Mouse (Mus musculus) bone marrow, adult 2 months (tissue): ENCODE measurements at regions not wholly inside any gene's neighbourhood (a gene's known extent, or its start where the extent isn't known, plus 50 kb on each side); places are given as distances from the start of the nearest gene placed in this dataset.

Source experiments
- H3K27ac ChIP-seq: fragments of 200-500 bp; 2 replicates; pipeline ENCODE4 v1.5.1; 2012; ENCODE audit warnings: low read depth, mild to moderate bottlenecking, control low read depth, inconsistent platforms, low read length; ENCODE audit not compliant: control insufficient read depth, poor library complexity, insufficient read depth
- H3K4me1 ChIP-seq: fragments of 200-500 bp; 2 replicates; pipeline ENCODE4 v1.6.1; 2011; ENCODE audit warnings: low read length; ENCODE audit not compliant: control insufficient read depth, insufficient read depth
- H3K4me3 ChIP-seq: fragments of 200-500 bp; replicated peaks from 2 replicates; pipeline ENCODE3; 2011; ENCODE audit warnings: mild to moderate bottlenecking, low read depth, low read length, control low read depth; ENCODE audit not compliant: control insufficient read depth
- CTCF ChIP-seq: fragments of 200-500 bp; IDR thresholded peaks from 2 replicates; pipeline ENCODE4 v1.5.1; 2011; ENCODE audit warnings: low read length, control low read depth; ENCODE audit not compliant: control insufficient read depth, insufficient read depth
- POLR2A ChIP-seq: fragments of 200-500 bp; IDR thresholded peaks from 2 replicates; pipeline ENCODE4 v1.6.1; 2011; ENCODE audit warnings: low read depth, mild to moderate bottlenecking, control low read depth, low read length, borderline replicate concordance; ENCODE audit not compliant: control insufficient read depth
- WGBS: fragments of 180-500 bp; shearing (Covaris S2); methylation state at CpG from one replicate; pipeline ENCODE4 v1.1.7; 2018; 5-methylcytosine and 5-hydroxymethylcytosine counted together

GRCm38 (mm10) chr13:81852309-81852978 lies 69.6 kb downstream of the Cetn3 start:
- TF ChIP-seq CTCF (no peak), POLR2A (no peak)
- Histone ChIP-seq H3K27ac (no peak overlapping the region), H3K4me1 (no peaks in the 10 kb centered on the region), H3K4me3 (no peak overlapping the region)
- 14% methylated on average over 2 of the region's 2 CpGs for WGBS

- no peak for TF ChIP-seq CTCF
- no peak for TF ChIP-seq POLR2A
- 53% methylated on average over 4 of the region's 4 CpGs for WGBS
- Histone ChIP-seq H3K27ac (no peak overlapping the region), H3K4me1 (no peaks in the 10 kb centered on the region), H3K4me3 (no peak overlapping the region)
These were observed 73.2 kb downstream of the Cetn3 start for GRCm38 (mm10) chr13:81856072-81856471.

- TF ChIP-seq CTCF = no peak
- TF ChIP-seq POLR2A = no peak
- no peak overlapping the region for H3K27ac ChIP-seq
- H3K4me1 ChIP-seq = no peaks in the 10 kb centered on the region
- 73% methylated on average over 4 of the region's 4 CpGs for WGBS
- H3K4me3 ChIP-seq = no peak overlapping the region
These were observed 77.8 kb downstream of the Cetn3 start for GRCm38 (mm10) chr13:81860683-81861082.

GRCm38 (mm10) chr13:81861886-81862600 lies 79.2 kb downstream of the Cetn3 start:
- Histone ChIP-seq H3K4me3 (no peak overlapping the region), H3K27ac (no peak overlapping the region), H3K4me1 (no peaks in the 10 kb centered on the region)
- whole genome bisulfite sequencing = 72% methylated on average over 5 of the region's 5 CpGs
- TF ChIP-seq CTCF (no peak), POLR2A (no peak)

GRCm38 (mm10) chr13:81871226-81871625 lies 88.3 kb downstream of the Cetn3 start:
- Histone ChIP-seq H3K4me1 (no peaks in the 10 kb centered on the region), H3K27ac (no peak overlapping the region), H3K4me3 (no peak overlapping the region)
- 75% methylated on average over 9 of the region's 9 CpGs for WGBS
- TF ChIP-seq CTCF = no peak
- no peak for TF ChIP-seq POLR2A

GRCm38 (mm10) chr13:81885879-81886278 lies 103.0 kb downstream of the Cetn3 start:
- WGBS = 72% methylated on average over 6 of the region's 6 CpGs
- no peak for TF ChIP-seq POLR2A
- no peak for TF ChIP-seq CTCF
- Histone ChIP-seq H3K4me1 (no peaks in the 10 kb centered on the region), H3K4me3 (no peak overlapping the region), H3K27ac (no peak overlapping the region)

GRCm38 (mm10) chr13:81930266-81930665 lies 147.4 kb downstream of the Cetn3 start:
- H3K4me3 ChIP-seq = no peak overlapping the region
- 74% methylated on average over 4 of the region's 4 CpGs for WGBS
- no peaks in the 10 kb centered on the region for H3K4me1 ChIP-seq
- H3K27ac ChIP-seq = no peak overlapping the region
- TF ChIP-seq CTCF (no peak), POLR2A (no peak)

- Histone ChIP-seq H3K4me1 (no peaks in the 10 kb centered on the region), H3K27ac (no peak overlapping the region), H3K4me3 (no peak overlapping the region)
- 85% methylated on average over 2 of the region's 2 CpGs for WGBS
- no peak for TF ChIP-seq POLR2A
- no peak for TF ChIP-seq CTCF
These were observed 148.3 kb downstream of the Cetn3 start for GRCm38 (mm10) chr13:81931199-81931598.
